Mouse (Mus musculus): ENCODE measurements around the gene Ntn1. TPM values are rescaled to one million over a fixed set of nuclear protein-coding genes. Genes with fewer than 3 reads are reported as not detected.

The Ntn1 gene
- polyA plus RNA-seq, 1 experiment, result 15.6 TPM

GRCm38 (mm10) chr11:68211924-68212578 lies 188.6 kb downstream of the Ntn1 start:
- Histone ChIP-seq H3K27me3 (ENCODE audit: control insufficient read depth, insufficient read depth, insufficient read length) (no peaks in the 10 kb centered on the region), H3K4me2 (ENCODE audit: low read depth) (no peak overlapping the region), H3ac (ENCODE audit: control insufficient read depth, insufficient read length) (no peak overlapping the region), H3K79me2 (ENCODE audit: control insufficient read depth, insufficient read depth) (no peaks in the 10 kb centered on the region), H3K4me3 (no peak overlapping the region), H3K36me3 (ENCODE audit: control insufficient read depth, insufficient read depth) (no peaks in the 10 kb centered on the region)
- TF ChIP-seq TCF3 (IDR thresholded peaks at IDR 0.05; ENCODE audit: insufficient read length, low read depth) (no peak), MYOG (IDR thresholded peaks at IDR 0.05; ENCODE audit: control insufficient read depth in 1 of 3, insufficient read depth in 1 of 3, insufficient read length in 2 of 3, low read depth in 2 of 3) (peak in 1 of 3 experiments; percentile 52)

- H3K36me3 ChIP-seq (ENCODE audit: control insufficient read depth, insufficient read depth), result no peaks in the 10 kb centered on the region
- H3ac ChIP-seq (ENCODE audit: control insufficient read depth, insufficient read length), result no peak overlapping the region
- H3K4me3 ChIP-seq, result no peak overlapping the region
- H3K4me2 ChIP-seq (ENCODE audit: low read depth), result no peak overlapping the region
- TF ChIP-seq E2F4 (IDR thresholded peaks at IDR 0.05; ENCODE audit: insufficient read depth) (no peak), MYOG (IDR thresholded peaks at IDR 0.05; ENCODE audit: control insufficient read depth in 1 of 3, insufficient read depth in 1 of 3, insufficient read length in 2 of 3, low read depth in 2 of 3) (no peak), POLR2AphosphoS2 (IDR thresholded peaks at IDR 0.05; ENCODE audit: insufficient read length, low read depth) (no peak), CEBPB (IDR thresholded peaks at IDR 0.05; ENCODE audit: insufficient read depth, poor library complexity, severe bottlenecking) (no peak), USF1 (IDR thresholded peaks at IDR 0.05; ENCODE audit: low read depth) (no peak), TCF12 (IDR thresholded peaks at IDR 0.05; ENCODE audit: insufficient read depth, poor library complexity, severe bottlenecking) (no peak)
- H3K27me3 ChIP-seq (ENCODE audit: control insufficient read depth, insufficient read depth, insufficient read length), result no peaks in the 10 kb centered on the region
- H3K79me2 ChIP-seq (ENCODE audit: control insufficient read depth, insufficient read depth), result no peaks in the 10 kb centered on the region
Measured at GRCm38 (mm10) chr11:68210714-68211113, 189.9 kb downstream of the Ntn1 start.

- no peaks in the 10 kb centered on the region for H3K36me3 ChIP-seq (ENCODE audit: control insufficient read depth, insufficient read depth)
- H3K4me3 ChIP-seq, result no peak overlapping the region
- H3K27me3 ChIP-seq (ENCODE audit: control insufficient read depth, insufficient read depth, insufficient read length), result no peaks in the 10 kb centered on the region
- no peak overlapping the region for H3K4me2 ChIP-seq (ENCODE audit: low read depth)
- TF ChIP-seq POLR2AphosphoS2 (IDR thresholded peaks at IDR 0.05; ENCODE audit: insufficient read length, low read depth) (no peak), SRF (IDR thresholded peaks at IDR 0.05; ENCODE audit: control insufficient read depth, insufficient read length, low read depth) (no peak), POLR2A (IDR thresholded peaks at IDR 0.05; ENCODE audit: insufficient read length, low read depth) (no peak), TCF12 (IDR thresholded peaks at IDR 0.05; ENCODE audit: insufficient read depth, poor library complexity, severe bottlenecking) (no peak), REST (IDR thresholded peaks at IDR 0.05; ENCODE audit: insufficient read depth, insufficient read length) (no peak), E2F4 (IDR thresholded peaks at IDR 0.05; ENCODE audit: insufficient read depth) (no peak), CEBPB (IDR thresholded peaks at IDR 0.05; ENCODE audit: insufficient read depth, poor library complexity, severe bottlenecking) (no peak), MYOD1 (IDR thresholded peaks at IDR 0.05; ENCODE audit: control insufficient read depth in 1 of 3, insufficient read length in 2 of 3, low read depth in 2 of 3) (no peak), MAX (IDR thresholded peaks at IDR 0.05; ENCODE audit: low read depth) (no peak), USF1 (IDR thresholded peaks at IDR 0.05; ENCODE audit: low read depth) (no peak), TCF3 (IDR thresholded peaks at IDR 0.05; ENCODE audit: insufficient read length, low read depth) (no peak), MYOG (IDR thresholded peaks at IDR 0.05; ENCODE audit: control insufficient read depth in 1 of 3, insufficient read depth in 1 of 3, insufficient read length in 2 of 3, low read depth in 2 of 3) (no peak)
- H3K79me2 ChIP-seq (ENCODE audit: control insufficient read depth, insufficient read depth), result no peaks in the 10 kb centered on the region
- no peak overlapping the region for H3ac ChIP-seq (ENCODE audit: control insufficient read depth, insufficient read length)
Measured at GRCm38 (mm10) chr11:68209506-68209905, 191.1 kb downstream of the Ntn1 start.

GRCm38 (mm10) chr11:68208582-68208981 lies 192.0 kb downstream of the Ntn1 start:
- Histone ChIP-seq H3K79me2 (ENCODE audit: control insufficient read depth, insufficient read depth) (no peaks in the 10 kb centered on the region), H3K27me3 (ENCODE audit: control insufficient read depth, insufficient read depth, insufficient read length) (no peaks in the 10 kb centered on the region), H3K4me2 (ENCODE audit: low read depth) (no peak overlapping the region), H3ac (ENCODE audit: control insufficient read depth, insufficient read length) (no peak overlapping the region), H3K36me3 (ENCODE audit: control insufficient read depth, insufficient read depth) (no peaks in the 10 kb centered on the region), H3K4me3 (no peak overlapping the region)
- no peak for TF ChIP-seq TCF12 (IDR thresholded peaks at IDR 0.05; ENCODE audit: insufficient read depth, poor library complexity, severe bottlenecking)
- no peak for TF ChIP-seq USF1 (IDR thresholded peaks at IDR 0.05; ENCODE audit: low read depth)
- TF ChIP-seq CEBPB (IDR thresholded peaks at IDR 0.05; ENCODE audit: insufficient read depth, poor library complexity, severe bottlenecking), result no peak
- no peak for TF ChIP-seq POLR2A (IDR thresholded peaks at IDR 0.05; ENCODE audit: insufficient read length, low read depth)
- no peak for TF ChIP-seq MYOG (IDR thresholded peaks at IDR 0.05; ENCODE audit: control insufficient read depth in 1 of 3, insufficient read depth in 1 of 3, insufficient read length in 2 of 3, low read depth in 2 of 3)
- TF ChIP-seq TCF3 (IDR thresholded peaks at IDR 0.05; ENCODE audit: insufficient read length, low read depth), result no peak
- no peak for TF ChIP-seq MYOD1 (IDR thresholded peaks at IDR 0.05; ENCODE audit: control insufficient read depth in 1 of 3, insufficient read length in 2 of 3, low read depth in 2 of 3)
- no peak for TF ChIP-seq E2F4 (IDR thresholded peaks at IDR 0.05; ENCODE audit: insufficient read depth)
- TF ChIP-seq REST (IDR thresholded peaks at IDR 0.05; ENCODE audit: insufficient read depth, insufficient read length), result no peak
- no peak for TF ChIP-seq SRF (IDR thresholded peaks at IDR 0.05; ENCODE audit: control insufficient read depth, insufficient read length, low read depth)
- TF ChIP-seq MAX (IDR thresholded peaks at IDR 0.05; ENCODE audit: low read depth), result no peak
- no peak for TF ChIP-seq POLR2AphosphoS2 (IDR thresholded peaks at IDR 0.05; ENCODE audit: insufficient read length, low read depth)

- Histone ChIP-seq H3K27me3 (ENCODE audit: control insufficient read depth, insufficient read depth, insufficient read length) (no peaks in the 10 kb centered on the region), H3K36me3 (ENCODE audit: control insufficient read depth, insufficient read depth) (no peaks in the 10 kb centered on the region), H3ac (ENCODE audit: control insufficient read depth, insufficient read length) (no peak overlapping the region), H3K4me3 (no peak overlapping the region), H3K4me2 (ENCODE audit: low read depth) (no peak overlapping the region), H3K79me2 (ENCODE audit: control insufficient read depth, insufficient read depth) (no peaks in the 10 kb centered on the region)
- TF ChIP-seq TCF12 (IDR thresholded peaks at IDR 0.05; ENCODE audit: insufficient read depth, poor library complexity, severe bottlenecking), result no peak
- TF ChIP-seq TCF3 (IDR thresholded peaks at IDR 0.05; ENCODE audit: insufficient read length, low read depth), result no peak
- no peak for TF ChIP-seq POLR2A (IDR thresholded peaks at IDR 0.05; ENCODE audit: insufficient read length, low read depth)
- no peak for TF ChIP-seq REST (IDR thresholded peaks at IDR 0.05; ENCODE audit: insufficient read depth, insufficient read length)
Measured at GRCm38 (mm10) chr11:68208023-68208422, 192.6 kb downstream of the Ntn1 start.

Measured in myocyte (in vitro differentiated cells).